Mouse (Mus musculus) hindbrain, embryonic 11.5 days (tissue): ENCODE results near the gene Frmd5. TPM values are rescaled to one million over a fixed set of nuclear protein-coding genes. Genes with fewer than 3 reads are reported as not detected.

Source experiments
- ATAC-seq: fragments of 200-750 bp; cut with Nextera tagmentation; 2 replicates; pipeline ENCODE4 v1.8.0; 2017; ENCODE audit warnings: mild to moderate bottlenecking, moderate TSS enrichment, moderate library complexity; ENCODE audit not compliant: low FRiP score
- DNase-seq: peaks from one replicate; pipeline ENCODE4 v3.0.0-alpha.2; 2015; ENCODE audit warnings: low spot score
- H3K27ac ChIP-seq: fragments of 300-500 bp; sonication (generic); 2 replicates; pipeline ENCODE4 v1.5.1; 2014; ENCODE audit warnings: mild to moderate bottlenecking, low read depth, low read length
- H3K27me3 ChIP-seq: fragments of 300-500 bp; sonication (generic); 2 replicates; pipeline ENCODE4 v1.6.1; 2014; ENCODE audit warnings: mild to moderate bottlenecking, low read length, moderate library complexity, mixed read lengths; ENCODE audit not compliant: control insufficient read depth, insufficient read depth
- H3K36me3 ChIP-seq: fragments of 300-500 bp; sonication (generic); 2 replicates; pipeline ENCODE4 v1.6.1; 2014; ENCODE audit warnings: mild to moderate bottlenecking, low read length, moderate library complexity, mixed read lengths; ENCODE audit not compliant: control insufficient read depth, insufficient read depth
- H3K4me1 ChIP-seq: fragments of 300-500 bp; sonication (generic); replicated peaks from 2 replicates; pipeline ENCODE4 v1.6.1; 2014; ENCODE audit warnings: low read length, mixed read lengths; ENCODE audit not compliant: control insufficient read depth, insufficient read depth
- H3K4me2 ChIP-seq: fragments of 300-500 bp; sonication (generic); replicated peaks from 2 replicates; pipeline ENCODE4 v1.6.1; 2014; ENCODE audit warnings: mild to moderate bottlenecking, low read depth, low read length
- H3K4me3 ChIP-seq: fragments of 300-500 bp; sonication (generic); 2 replicates; pipeline ENCODE4 v1.5.1; 2014; ENCODE audit warnings: low read depth, low read length
- H3K9ac ChIP-seq: fragments of 300-500 bp; sonication (generic); 2 replicates; pipeline ENCODE4 v1.6.1; 2014; ENCODE audit warnings: low read depth, low read length
- H3K9me3 ChIP-seq: fragments of 300-500 bp; sonication (generic); 2 replicates; pipeline ENCODE4 v1.6.1; 2016; ENCODE audit warnings: low read length; ENCODE audit not compliant: control insufficient read depth
- WGBS: fragments of 180-500 bp; shearing (Covaris S2); extraction: QIAGEN DNeasy Blood & Tissue Kit; methylation state at CpG from one replicate; pipeline ENCODE4 v1.1.7; 2014; 5-methylcytosine and 5-hydroxymethylcytosine counted together
- polyA plus RNA-seq: library from polyadenylated mRNA; unstranded; fragments of >200 nt; fragmentation: Nextera tagmentation; extraction: Ambion mirVana; gene quantifications from 2 replicates; pipeline ENCODE4 v1.2.1, GENCODE M21; 2014

Frmd5 gene
- polyA plus RNA-seq, 1 experiment from 2014 or later = 18.5 TPM

DNA sequence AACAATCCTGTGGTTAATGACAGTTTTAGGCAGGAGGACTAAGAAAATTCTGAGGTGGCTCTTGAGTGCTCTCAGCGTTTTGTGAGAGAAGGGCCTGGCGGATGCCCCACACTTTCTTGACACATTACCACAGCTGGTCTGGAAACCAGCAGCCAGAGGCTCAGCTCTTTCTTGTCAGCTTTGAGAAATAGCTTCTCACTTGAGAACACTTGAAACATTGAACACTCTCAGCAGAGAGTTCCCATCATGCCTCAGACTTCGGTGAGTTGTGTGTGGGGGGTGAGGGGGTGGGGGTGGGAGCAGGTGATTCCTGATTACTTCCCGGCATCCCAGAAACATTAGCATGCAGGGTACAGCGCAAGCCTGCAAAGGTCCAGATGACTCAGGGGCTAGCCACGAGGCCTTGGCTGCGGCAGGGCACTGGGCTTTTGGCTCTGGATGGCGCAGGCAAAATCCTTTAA lies 231.1 kb downstream of the Frmd5 start:
- DNase-seq (no peak), ATAC-seq (no peak)
- H3K27ac ChIP-seq = no peak overlapping the region
- H3K9ac ChIP-seq = no peak overlapping the region
- no peaks in the 10 kb centered on the region for H3K9me3 ChIP-seq
- 70% methylated on average over 8 of the region's 8 CpGs for WGBS
- H3K27me3 ChIP-seq = no peaks in the 10 kb centered on the region
- no peaks in the 10 kb centered on the region for H3K36me3 ChIP-seq
- no peak overlapping the region for H3K4me3 ChIP-seq
- H3K4me2 ChIP-seq = no peak overlapping the region
- no peaks in the 10 kb centered on the region for H3K4me1 ChIP-seq

DNA sequence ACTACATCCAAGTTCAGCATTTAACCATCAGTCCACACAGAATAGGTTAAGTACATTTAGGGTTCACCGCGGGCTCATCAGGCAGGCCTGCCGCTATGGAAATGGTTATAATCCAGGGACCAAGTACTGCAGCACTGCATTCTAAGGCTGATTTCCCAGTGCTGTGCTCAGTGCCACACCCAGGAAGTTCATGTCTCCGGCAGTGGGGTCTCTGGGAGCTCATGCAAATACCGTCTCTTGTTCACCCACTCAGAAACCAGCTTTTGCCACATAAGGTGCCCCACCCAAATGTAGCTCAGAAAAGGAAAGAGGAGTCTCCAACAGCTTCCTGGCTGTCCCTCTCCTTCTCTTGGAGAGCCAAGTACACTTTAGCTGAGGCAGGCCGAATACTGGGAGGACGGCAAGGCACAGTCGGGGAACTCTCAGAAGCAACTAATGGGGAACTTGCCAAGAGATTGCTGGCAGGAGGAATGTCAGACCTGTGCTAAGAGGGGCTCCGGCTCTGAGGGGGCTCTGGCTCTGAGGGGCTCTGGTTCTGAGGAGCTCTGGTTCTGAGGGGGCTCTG lies 232.7 kb downstream of the Frmd5 start:
- H3K27me3 ChIP-seq = no peaks in the 10 kb centered on the region
- H3K4me3 ChIP-seq = no peak overlapping the region
- DNase-seq (no peak), ATAC-seq (no peak)
- no peaks in the 10 kb centered on the region for H3K9me3 ChIP-seq
- H3K36me3 ChIP-seq = no peaks in the 10 kb centered on the region
- WGBS = 86% methylated on average over 9 of the region's 9 CpGs
- no peak overlapping the region for H3K4me2 ChIP-seq
- H3K9ac ChIP-seq = no peak overlapping the region
- no peaks in the 10 kb centered on the region for H3K4me1 ChIP-seq
- H3K27ac ChIP-seq = no peak overlapping the region

DNA sequence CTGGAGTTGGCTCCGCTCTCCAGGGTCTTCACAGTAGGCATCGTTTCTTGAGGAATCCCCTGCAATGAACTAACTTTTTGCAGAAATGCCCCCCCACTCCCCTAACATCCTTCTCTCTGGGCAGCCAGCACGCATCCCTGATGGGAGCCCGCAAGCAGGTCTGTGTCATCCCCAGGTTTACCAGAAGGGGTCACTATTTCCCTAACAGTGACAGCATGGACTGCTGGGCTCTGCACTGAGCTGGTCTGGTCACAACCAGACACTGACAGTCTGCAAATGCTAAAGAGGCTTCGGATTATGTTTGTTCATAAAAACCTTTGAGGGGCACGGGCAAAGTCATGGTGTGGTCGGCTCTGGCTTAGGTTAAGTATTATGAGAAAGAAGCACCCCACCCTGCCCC lies 235.1 kb downstream of the Frmd5 start:
- 23% methylated on average over 7 of the region's 7 CpGs for WGBS
- DNase-seq (peak; percentile 89), ATAC-seq (peak; percentile 84)
- H3K36me3 ChIP-seq = no peaks in the 10 kb centered on the region
- H3K4me2 ChIP-seq = no peak overlapping the region
- no peak overlapping the region for H3K27ac ChIP-seq
- no peaks in the 10 kb centered on the region for H3K27me3 ChIP-seq
- H3K4me1 ChIP-seq = no peaks in the 10 kb centered on the region
- no peaks in the 10 kb centered on the region for H3K9me3 ChIP-seq
- no peak overlapping the region for H3K9ac ChIP-seq
- H3K4me3 ChIP-seq = no peak overlapping the region

DNA sequence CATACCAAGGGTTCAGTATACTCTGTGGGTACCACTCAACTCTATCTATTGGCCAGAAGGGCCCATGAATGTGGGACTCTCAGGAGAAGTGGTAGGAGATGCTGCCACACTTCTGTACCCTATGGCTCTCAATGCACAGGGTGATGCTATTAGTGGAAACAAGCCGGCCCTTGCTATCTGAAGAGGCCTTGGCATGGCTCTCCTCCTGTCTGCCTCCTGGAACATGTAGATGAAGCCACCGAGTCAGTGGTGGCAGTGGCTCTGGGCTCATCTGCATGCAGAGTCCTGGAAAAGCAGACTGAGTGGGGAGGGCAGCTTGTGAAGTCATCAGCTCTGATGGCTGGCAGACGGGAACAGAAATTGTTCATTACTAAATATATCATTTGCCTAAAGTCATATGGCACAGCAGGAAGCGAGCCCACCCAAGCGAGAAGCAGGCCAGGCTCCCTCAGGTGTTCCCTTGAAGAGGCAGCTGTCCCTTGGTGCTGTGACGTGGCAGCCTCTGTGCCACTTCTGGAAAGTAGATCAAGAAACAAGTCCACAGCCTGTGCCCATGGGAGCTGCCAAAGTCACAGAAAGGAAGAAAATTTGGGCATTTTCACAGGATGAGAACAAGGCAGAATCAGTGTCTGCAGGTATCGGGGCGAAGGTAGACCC lies 235.8 kb downstream of the Frmd5 start:
- H3K36me3 ChIP-seq = no peaks in the 10 kb centered on the region
- DNase-seq (no peak), ATAC-seq (no peak)
- WGBS = 75% methylated on average over 8 of the region's 8 CpGs
- H3K27me3 ChIP-seq = no peaks in the 10 kb centered on the region
- H3K4me1 ChIP-seq = no peaks in the 10 kb centered on the region
- H3K4me2 ChIP-seq = no peak overlapping the region
- H3K9ac ChIP-seq = no peak overlapping the region
- no peak overlapping the region for H3K4me3 ChIP-seq
- no peak overlapping the region for H3K27ac ChIP-seq
- H3K9me3 ChIP-seq = no peaks in the 10 kb centered on the region

DNA sequence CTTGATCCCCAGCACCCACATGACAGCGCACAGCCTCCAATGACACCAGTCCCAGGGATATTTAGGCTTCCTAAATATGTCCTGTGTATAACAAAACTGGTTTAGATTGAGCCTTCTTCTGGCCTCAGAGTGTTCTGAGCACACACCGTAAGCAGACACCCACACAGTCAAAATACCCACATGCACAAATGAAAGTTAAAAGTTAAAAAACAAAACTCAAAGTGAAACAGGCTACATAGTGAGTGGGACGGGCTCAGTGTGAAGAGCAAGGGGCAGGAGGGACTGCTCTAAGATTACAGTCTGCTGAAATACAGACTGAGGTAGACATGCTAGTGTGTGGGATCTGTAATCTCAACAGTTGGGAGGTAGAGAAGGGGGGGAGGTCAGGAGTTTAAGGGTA lies 236.8 kb downstream of the Frmd5 start:
- DNase-seq (no peak), ATAC-seq (no peak)
- Histone ChIP-seq H3K4me3 (no peak overlapping the region), H3K36me3 (no peaks in the 10 kb centered on the region), H3K9ac (no peak overlapping the region), H3K4me2 (no peak overlapping the region), H3K4me1 (no peaks in the 10 kb centered on the region), H3K27me3 (no peaks in the 10 kb centered on the region), H3K27ac (no peak overlapping the region), H3K9me3 (no peaks in the 10 kb centered on the region)
- 82% methylated on average over 3 of the region's 3 CpGs for WGBS

DNA sequence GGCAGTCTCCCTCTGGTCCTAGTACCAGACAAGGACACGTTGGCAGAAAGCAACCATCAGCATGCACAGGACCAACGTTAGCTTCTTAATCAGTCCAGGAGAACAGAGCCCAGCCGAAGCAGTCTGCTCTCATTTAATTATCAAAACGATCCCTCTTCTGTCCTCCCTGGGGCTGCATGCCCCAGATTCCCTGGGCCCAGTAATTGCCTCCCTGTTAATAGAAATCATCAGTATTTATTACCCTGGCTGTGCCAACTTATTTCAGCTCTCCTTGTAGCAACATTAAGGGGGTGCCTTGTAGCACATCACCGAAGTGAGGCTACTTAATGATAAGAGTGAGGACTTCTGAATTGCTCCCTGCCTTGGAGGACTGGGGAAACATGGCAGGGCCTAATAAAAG lies 241.0 kb downstream of the Frmd5 start:
- ATAC-seq = no peak
- no peaks in the 10 kb centered on the region for H3K36me3 ChIP-seq
- no peaks in the 10 kb centered on the region for H3K27me3 ChIP-seq
- no peak overlapping the region for H3K4me3 ChIP-seq
- H3K4me1 ChIP-seq = no peaks in the 10 kb centered on the region
- 79% methylated on average over 5 of the region's 5 CpGs for WGBS
- H3K9ac ChIP-seq = no peak overlapping the region
- H3K4me2 ChIP-seq = no peak overlapping the region
- no peak overlapping the region for H3K27ac ChIP-seq
- no peak for DNase-seq
- no peaks in the 10 kb centered on the region for H3K9me3 ChIP-seq

DNA sequence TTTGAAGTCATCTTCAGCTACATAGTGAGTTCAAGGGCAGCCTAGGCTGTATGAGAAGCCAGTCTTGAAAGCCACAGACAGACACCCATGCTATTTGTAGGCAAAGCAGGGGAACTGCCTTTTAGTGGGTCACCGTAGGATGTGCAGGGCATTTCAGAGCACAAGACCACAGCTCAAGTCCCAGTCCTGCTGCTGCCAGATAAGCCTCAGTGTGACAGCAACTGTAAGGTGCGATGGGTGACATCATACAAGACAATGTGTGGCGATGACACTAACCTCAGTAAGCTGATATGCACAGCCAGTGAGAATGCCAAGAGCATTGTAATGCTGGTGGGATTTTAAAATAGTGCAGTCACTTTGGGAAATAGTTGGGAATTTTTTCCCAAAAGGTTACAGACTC lies 243.8 kb downstream of the Frmd5 start:
- no peak overlapping the region for H3K4me3 ChIP-seq
- H3K27me3 ChIP-seq = no peaks in the 10 kb centered on the region
- no peak overlapping the region for H3K27ac ChIP-seq
- H3K9me3 ChIP-seq = no peaks in the 10 kb centered on the region
- ATAC-seq = no peak
- no peak overlapping the region for H3K9ac ChIP-seq
- no peaks in the 10 kb centered on the region for H3K36me3 ChIP-seq
- no peak for DNase-seq
- H3K4me2 ChIP-seq = no peak overlapping the region
- no peaks in the 10 kb centered on the region for H3K4me1 ChIP-seq
- 90% methylated on average over 3 of the region's 3 CpGs for WGBS

DNA sequence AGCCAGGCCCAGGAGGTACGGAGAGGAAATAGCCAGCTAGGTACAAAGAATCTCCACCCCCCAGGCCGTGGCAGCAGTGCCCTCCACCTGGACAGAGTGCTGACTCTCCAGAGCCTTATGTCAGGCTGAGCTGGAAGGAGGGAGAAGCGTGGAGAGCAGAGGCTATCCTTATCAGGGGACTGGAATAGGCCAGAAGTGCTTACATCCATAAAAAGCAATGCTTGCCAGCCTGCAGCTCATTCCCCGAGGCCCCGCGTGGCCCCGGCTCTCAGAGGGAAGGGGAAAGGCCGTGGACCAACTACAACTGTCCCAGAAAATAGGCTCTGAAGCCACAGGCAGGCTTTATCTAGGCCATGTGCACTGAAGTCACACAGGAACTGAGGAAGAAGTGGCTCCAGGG lies 255.6 kb downstream of the Frmd5 start:
- Histone ChIP-seq H3K36me3 (no peaks in the 10 kb centered on the region), H3K4me2 (no peak overlapping the region), H3K9me3 (no peaks in the 10 kb centered on the region), H3K9ac (no peak overlapping the region), H3K4me3 (no peak overlapping the region), H3K4me1 (no peaks in the 10 kb centered on the region), H3K27ac (no peak overlapping the region), H3K27me3 (no peaks in the 10 kb centered on the region)
- ATAC-seq (no peak), DNase-seq (no peak)
- 94% methylated on average over 8 of the region's 8 CpGs for WGBS

DNA sequence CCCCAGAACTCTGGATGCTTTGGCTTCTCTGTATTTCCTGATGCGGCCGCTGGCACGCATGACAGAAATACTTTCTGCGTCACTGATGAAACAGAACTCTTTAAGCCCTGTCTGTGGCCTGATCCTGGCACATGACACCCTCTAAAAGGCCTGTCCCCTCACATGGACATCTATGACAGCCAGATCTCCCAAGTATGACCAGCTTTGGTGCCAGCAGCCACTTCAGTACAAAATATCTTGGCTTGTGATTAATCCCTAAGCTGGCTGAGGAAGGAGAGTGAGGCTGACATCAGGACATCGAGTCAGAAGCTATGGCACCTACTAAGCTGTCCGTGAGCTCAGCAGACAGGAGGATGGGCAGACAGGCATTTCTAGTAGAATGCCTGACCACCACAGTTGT lies 257.3 kb downstream of the Frmd5 start:
- ATAC-seq (no peak), DNase-seq (no peak)
- no peaks in the 10 kb centered on the region for H3K27me3 ChIP-seq
- no peak overlapping the region for H3K9ac ChIP-seq
- H3K9me3 ChIP-seq = no peaks in the 10 kb centered on the region
- H3K36me3 ChIP-seq = no peaks in the 10 kb centered on the region
- H3K27ac ChIP-seq = no peak overlapping the region
- 92% methylated on average over 6 of the region's 6 CpGs for WGBS
- H3K4me2 ChIP-seq = no peak overlapping the region
- H3K4me1 ChIP-seq = no peaks in the 10 kb centered on the region
- H3K4me3 ChIP-seq = no peak overlapping the region
